Mouse (Mus musculus): ENCODE data around the gene Mcm6.

Gene Mcm6

GRCm38 (mm10) chr1:128359554-128360376 is at the start of gene Mcm6:
Mcm6 (minus strand) TSS chr1:128359664.
- in situ Hi-C loops (cut with MboI; ENCODE audit: low pct_unique_long_range_greater_than_20kb in 1 of 2, low sequenced_read_pairs in 2 of 2, unreplicated experiment in 1 of 2): loop anchor here in 1 of 2 experiments (25.0 kb wide), 1 partner anchor 478 kb away; no protein-coding TSS in a partner anchor

- in situ Hi-C loops (cut with MboI; ENCODE audit: low pct_unique_long_range_greater_than_20kb in 1 of 2, low sequenced_read_pairs in 2 of 2, unreplicated experiment in 1 of 2): no loop called here
Observed at GRCm38 (mm10) chr1:128406846-128407245, 47.4 kb upstream of the Mcm6 start.

GRCm38 (mm10) chr1:128405675-128406074 is 46.2 kb upstream of the Mcm6 start:
- in situ Hi-C loops (cut with MboI; ENCODE audit: low pct_unique_long_range_greater_than_20kb in 1 of 2, low sequenced_read_pairs in 2 of 2, unreplicated experiment in 1 of 2): no loop called here

GRCm38 (mm10) chr1:128405041-128405481 is 45.6 kb upstream of the Mcm6 start:
- in situ Hi-C loops (cut with MboI; ENCODE audit: low pct_unique_long_range_greater_than_20kb in 1 of 2, low sequenced_read_pairs in 2 of 2, unreplicated experiment in 1 of 2): no loop called here

GRCm38 (mm10) chr1:128400926-128401325 is 41.5 kb upstream of the Mcm6 start:
- in situ Hi-C loops (cut with MboI; ENCODE audit: low pct_unique_long_range_greater_than_20kb in 1 of 2, low sequenced_read_pairs in 2 of 2, unreplicated experiment in 1 of 2): no loop called here

- in situ Hi-C loops (cut with MboI; ENCODE audit: low pct_unique_long_range_greater_than_20kb in 1 of 2, low sequenced_read_pairs in 2 of 2, unreplicated experiment in 1 of 2): no loop called here
Observed at GRCm38 (mm10) chr1:128399941-128400915, 40.8 kb upstream of the Mcm6 start.

- in situ Hi-C loops (cut with MboI; ENCODE audit: low pct_unique_long_range_greater_than_20kb in 1 of 2, low sequenced_read_pairs in 2 of 2, unreplicated experiment in 1 of 2): no loop called here
Observed at GRCm38 (mm10) chr1:128398738-128399445, 39.4 kb upstream of the Mcm6 start.

- in situ Hi-C loops (cut with MboI; ENCODE audit: low pct_unique_long_range_greater_than_20kb in 1 of 2, low sequenced_read_pairs in 2 of 2, unreplicated experiment in 1 of 2): no loop called here
Observed at GRCm38 (mm10) chr1:128394657-128395056, 35.2 kb upstream of the Mcm6 start.

GRCm38 (mm10) chr1:128392382-128392781 is 32.9 kb upstream of the Mcm6 start:
- in situ Hi-C loops (cut with MboI; ENCODE audit: low pct_unique_long_range_greater_than_20kb in 1 of 2, low sequenced_read_pairs in 2 of 2, unreplicated experiment in 1 of 2): no loop called here

- in situ Hi-C loops (cut with MboI; ENCODE audit: low pct_unique_long_range_greater_than_20kb in 1 of 2, low sequenced_read_pairs in 2 of 2, unreplicated experiment in 1 of 2): no loop called here
Observed at GRCm38 (mm10) chr1:128386487-128386886, 27.0 kb upstream of the Mcm6 start.

GRCm38 (mm10) chr1:128376841-128377240 is 17.4 kb upstream of the Mcm6 start:
- in situ Hi-C loops (cut with MboI; ENCODE audit: low pct_unique_long_range_greater_than_20kb in 1 of 2, low sequenced_read_pairs in 2 of 2, unreplicated experiment in 1 of 2): loop anchor here in 1 of 2 experiments (10.0 kb wide), 1 partner anchor 448 kb away; no protein-coding TSS in a partner anchor

GRCm38 (mm10) chr1:128372143-128372860 is 12.8 kb upstream of the Mcm6 start:
- in situ Hi-C loops (cut with MboI; ENCODE audit: low pct_unique_long_range_greater_than_20kb in 1 of 2, low sequenced_read_pairs in 2 of 2, unreplicated experiment in 1 of 2): loop anchor here (10.0 to 25.0 kb wide), 2 partner anchors 452 to 465 kb away; no protein-coding TSS in a partner anchor

- in situ Hi-C loops (cut with MboI; ENCODE audit: low pct_unique_long_range_greater_than_20kb in 1 of 2, low sequenced_read_pairs in 2 of 2, unreplicated experiment in 1 of 2): loop anchor here in 1 of 2 experiments (25.0 kb wide), 1 partner anchor 468 kb away; no protein-coding TSS in a partner anchor
Observed at GRCm38 (mm10) chr1:128368732-128369441, 9.4 kb upstream of the Mcm6 start.

GRCm38 (mm10) chr1:128360601-128361000 is 1.1 kb upstream of the Mcm6 start:
- in situ Hi-C loops (cut with MboI; ENCODE audit: low pct_unique_long_range_greater_than_20kb in 1 of 2, low sequenced_read_pairs in 2 of 2, unreplicated experiment in 1 of 2): loop anchor here in 1 of 2 experiments (25.0 kb wide), 1 partner anchor 477 kb away; no protein-coding TSS in a partner anchor

- in situ Hi-C loops (cut with MboI; ENCODE audit: low pct_unique_long_range_greater_than_20kb in 1 of 2, low sequenced_read_pairs in 2 of 2, unreplicated experiment in 1 of 2): loop anchor here in 1 of 2 experiments (25.0 kb wide), 1 partner anchor 478 kb away; no protein-coding TSS in a partner anchor
Observed at GRCm38 (mm10) chr1:128358916-128359553, 429 bp downstream of the Mcm6 start.

GRCm38 (mm10) chr1:128358276-128358675 is 1.2 kb downstream of the Mcm6 start:
- in situ Hi-C loops (cut with MboI; ENCODE audit: low pct_unique_long_range_greater_than_20kb in 1 of 2, low sequenced_read_pairs in 2 of 2, unreplicated experiment in 1 of 2): loop anchor here in 1 of 2 experiments (25.0 kb wide), 1 partner anchor 479 kb away; no protein-coding TSS in a partner anchor

All from mouse embryonic stem cell (cell line).